14 mouse cellular contexts compared by ENCODE assay signal in the genomic region with DNA sequence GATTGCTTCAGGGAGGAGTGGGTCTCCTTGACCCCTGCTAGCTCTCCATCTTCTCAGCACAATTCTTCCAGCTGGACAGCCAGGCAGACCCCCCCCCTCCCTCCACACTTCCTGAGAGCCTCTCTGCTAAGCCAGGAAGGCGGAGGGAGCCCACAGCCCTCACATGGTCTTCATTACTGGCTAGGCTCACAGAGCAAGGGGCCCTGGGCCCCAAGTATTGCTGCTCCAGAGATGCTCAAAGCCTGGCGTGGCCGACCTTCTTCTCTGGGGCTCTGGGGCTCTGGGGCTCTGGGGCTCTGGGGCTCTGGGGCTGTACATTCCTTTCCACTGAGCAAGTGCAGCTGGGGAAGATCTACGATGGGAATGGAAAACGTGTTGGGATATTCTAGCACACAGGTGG. TPM values are rescaled to one million over a fixed set of nuclear protein-coding genes. Genes with fewer than 3 reads are reported as not detected.
DNase-seq lines count a peak whose midpoint lies in the region; ATAC-seq lines count a peak whose summit lies in the region.
"Had no signal": no experiment of that assay in that cellular context is flagged by ENCODE, and none has a peak within 500 bp of the region (broad histone marks: within the 10 kb centered on the region; RNA-seq: fewer than 3 reads in every experiment).

No protein-coding gene starts in this region.

- ATAC-seq in embryonic facial prominence, embryonic 11.5 days (replicated peaks; ENCODE audit: insufficient number of reproducible peaks, low FRiP score, low TSS enrichment, low read depth) = peak; percentile 77
- no peak for ATAC-seq in inflammation-experienced regulatory T-cells, adult 6 months
- ATAC-seq in frontal cortex, adult (ENCODE audit: low TSS enrichment) = no peak

- no peaks in the 10 kb centered on the region for H3K27me3 ChIP-seq in embryonic facial prominence, embryonic 11.5 days (ENCODE audit: control insufficient read depth, insufficient read depth, low read length)
- H3K27me3 ChIP-seq: forebrain, embryonic 12.5 days; hindbrain, embryonic 15.5 days had no signal

- 22% methylated on average over 5 of the region's 5 CpGs for WGBS in embryonic facial prominence, embryonic 11.5 days

- intact Hi-C loops in gastrocnemius, postnatal 14 days (cut with DNase I; ENCODE audit: low total_unique reads) = no loop called here

- H3K9ac ChIP-seq in embryonic facial prominence, embryonic 11.5 days (replicated peaks; ENCODE audit: low read length) = no peak overlapping the region
- H3K9ac ChIP-seq: forebrain, embryonic 12.5 days; hindbrain, embryonic 15.5 days had no signal

- no peaks in the 10 kb centered on the region for H3K36me3 ChIP-seq in embryonic facial prominence, embryonic 11.5 days (replicated peaks; ENCODE audit: control insufficient read depth, insufficient read depth, low read depth, low read length)
- H3K36me3 ChIP-seq: forebrain, embryonic 12.5 days; hindbrain, embryonic 15.5 days had no signal

- H3K27ac ChIP-seq in embryonic facial prominence, embryonic 11.5 days (replicated peaks; ENCODE audit: low read depth, low read length) = peak overlapping the region; percentile 81

- DNase-seq in kidney, postnatal 10 days = peak; percentile 37
- no peak for DNase-seq in kidney, postnatal 25 days
- peak; percentile 93 for DNase-seq in embryonic facial prominence, embryonic 11.5 days (ENCODE audit: low spot score)
- peak; percentile 75 for DNase-seq in gastrocnemius, postnatal 14 days
- peak; percentile 57 for DNase-seq in retina, embryonic 14.5 days (ENCODE audit: low spot score)
- DNase-seq: adrenal gland, adult 2 months; cerebellum, adult 11-12 months; spleen, adult 18-20 months had no signal

- no peaks in the 10 kb centered on the region for H3K9me3 ChIP-seq in embryonic facial prominence, embryonic 11.5 days (replicated peaks; ENCODE audit: control insufficient read depth, low read length)
- H3K9me3 ChIP-seq: forebrain, embryonic 12.5 days; hindbrain, embryonic 15.5 days had no signal

- no peak overlapping the region for H3K4me2 ChIP-seq in embryonic facial prominence, embryonic 11.5 days (ENCODE audit: low read depth, low read length)
- H3K4me2 ChIP-seq: forebrain, embryonic 12.5 days; hindbrain, embryonic 15.5 days had no signal

- H3K4me3 ChIP-seq in embryonic facial prominence, embryonic 11.5 days (ENCODE audit: low read depth, low read length) = no peak overlapping the region
- H3K4me3 ChIP-seq: forebrain, embryonic 12.5 days; hindbrain, embryonic 15.5 days had no signal

- H3K4me1 ChIP-seq in embryonic facial prominence, embryonic 11.5 days (ENCODE audit: control insufficient read depth, insufficient read depth, low read length) = peaks cover 8% of the 10 kb centered on the region

RNA-seq across cellular contexts. Expression of a gene that starts 39.9 kb away (rescaled TPM):
- polyA plus RNA-seq in embryonic facial prominence, embryonic 11.5 days (2014; fragmentation: Nextera tagmentation; extraction: Ambion mirVana) = 209 and 225 TPM in 2 replicates
- 100 to 1,000 TPM; 213 to 272 TPM for total RNA-seq in gastrocnemius, postnatal 14 days (2021)
- polyA plus RNA-seq in inflammation-experienced regulatory T-cells, adult 6 months (2017; shearing (Covaris generic)) = not detected
- total RNA-seq: megakaryocyte, adult 5-6 weeks; MEL had no signal

Comparison
In these comparisons a context has a peak if more than half of its experiments do, and no peak if none do; other contexts are left out.
1. DNase-seq: peak in kidney, postnatal 10 days (single experiment), embryonic facial prominence, embryonic 11.5 days (single experiment), gastrocnemius, postnatal 14 days (single experiment) and retina, embryonic 14.5 days (single experiment); none in kidney, postnatal 25 days (0 of 2).
2. RNA of a gene that starts 39.9 kb away (polyA plus RNA-seq): 209 to 225 TPM in embryonic facial prominence, embryonic 11.5 days; not detected in inflammation-experienced regulatory T-cells, adult 6 months; every median in the first group is over 100 times any median in the second.